Mouse (Mus musculus): ENCODE measurements around the gene Cyp8b1. TPM values are rescaled to one million over a fixed set of nuclear protein-coding genes. Genes with fewer than 3 reads are reported as not detected.

The Cyp8b1 gene
- total and polyA plus RNA-seq, 2 experiments from 2014 or later: not detected

- ATAC-seq (ENCODE audit: low FRiP score): peak; percentile 71
- H3K36me3 ChIP-seq (ENCODE audit: insufficient read depth, low read length): no peaks in the 10 kb centered on the region
- H3K27ac ChIP-seq (ENCODE audit: low read depth, low read length): peak overlapping the region; percentile 59; the same call in 1 of the 2 replicates
- H3K4me2 ChIP-seq (ENCODE audit: low read depth, low read length, poor library complexity, severe bottlenecking): peak overlapping the region; percentile 44
- no peaks in the 10 kb centered on the region for H3K9me3 ChIP-seq (ENCODE audit: low read length)
- peak; percentile 56 for DNase-seq (ENCODE audit: low spot score)
- TF ChIP-seq CTCF (IDR thresholded peaks at IDR 0.05): no peak
- 70% methylated on average over 1 of the region's 1 CpGs for WGBS
- peak overlapping the region; percentile 38; the same call in 1 of the 2 replicates for H3K4me3 ChIP-seq (ENCODE audit: low read depth, low read length)
- H3K27me3 ChIP-seq (ENCODE audit: insufficient read depth, low read length): no peaks in the 10 kb centered on the region
- no peaks in the 10 kb centered on the region for H3K4me1 ChIP-seq (ENCODE audit: insufficient read depth, low read length)
- no peak overlapping the region for H3K9ac ChIP-seq (replicated peaks; ENCODE audit: low read length, poor library complexity, severe bottlenecking)
Observed at GRCm38 (mm10) chr9:121936952-121937351, 20.8 kb upstream of the Cyp8b1 start.

GRCm38 (mm10) chr9:121934856-121935255, 18.8 kb upstream of the Cyp8b1 start:
- no peak overlapping the region for H3K4me3 ChIP-seq (ENCODE audit: low read depth, low read length)
- H3K9ac ChIP-seq (replicated peaks; ENCODE audit: low read length, poor library complexity, severe bottlenecking): no peak overlapping the region
- DNase-seq (ENCODE audit: low spot score): no peak
- TF ChIP-seq CTCF (IDR thresholded peaks at IDR 0.05): no peak
- H3K27ac ChIP-seq (ENCODE audit: low read depth, low read length): no peak overlapping the region
- WGBS: 86% methylated on average over 4 of the region's 4 CpGs
- no peak for ATAC-seq (ENCODE audit: low FRiP score)
- H3K4me2 ChIP-seq (ENCODE audit: low read depth, low read length, poor library complexity, severe bottlenecking): no peak overlapping the region
- H3K4me1 ChIP-seq (ENCODE audit: insufficient read depth, low read length): no peaks in the 10 kb centered on the region
- no peaks in the 10 kb centered on the region for H3K36me3 ChIP-seq (ENCODE audit: insufficient read depth, low read length)
- H3K9me3 ChIP-seq (ENCODE audit: low read length): no peaks in the 10 kb centered on the region
- H3K27me3 ChIP-seq (ENCODE audit: insufficient read depth, low read length): no peaks in the 10 kb centered on the region

- WGBS: 19% methylated on average over 2 of the region's 2 CpGs
- ATAC-seq (ENCODE audit: low FRiP score) (no peak), DNase-seq (ENCODE audit: low spot score) (peak; percentile 28)
- no peak overlapping the region for H3K9ac ChIP-seq (replicated peaks; ENCODE audit: low read length, poor library complexity, severe bottlenecking)
- no peak overlapping the region for H3K4me2 ChIP-seq (ENCODE audit: low read depth, low read length, poor library complexity, severe bottlenecking)
- no peaks in the 10 kb centered on the region for H3K36me3 ChIP-seq (ENCODE audit: insufficient read depth, low read length)
- H3K9me3 ChIP-seq (ENCODE audit: low read length): no peaks in the 10 kb centered on the region
- peak; percentile 91 for TF ChIP-seq CTCF (IDR thresholded peaks at IDR 0.05)
- H3K27ac ChIP-seq (ENCODE audit: low read depth, low read length): no peak overlapping the region
- H3K4me3 ChIP-seq (ENCODE audit: low read depth, low read length): no peak overlapping the region
- H3K4me1 ChIP-seq (ENCODE audit: insufficient read depth, low read length): no peaks in the 10 kb centered on the region
- no peaks in the 10 kb centered on the region; the same call in 1 of the 2 replicates for H3K27me3 ChIP-seq (ENCODE audit: insufficient read depth, low read length)
Observed at GRCm38 (mm10) chr9:121928498-121928897, 12.4 kb upstream of the Cyp8b1 start.

GRCm38 (mm10) chr9:121927721-121928120, 11.6 kb upstream of the Cyp8b1 start:
- ATAC-seq (ENCODE audit: low FRiP score): no peak
- Histone ChIP-seq H3K4me3 (ENCODE audit: low read depth, low read length) (no peak overlapping the region), H3K4me1 (ENCODE audit: insufficient read depth, low read length) (no peaks in the 10 kb centered on the region), H3K27me3 (ENCODE audit: insufficient read depth, low read length) (no peaks in the 10 kb centered on the region; the same call in 1 of the 2 replicates), H3K27ac (ENCODE audit: low read depth, low read length) (no peak overlapping the region), H3K4me2 (ENCODE audit: low read depth, low read length, poor library complexity, severe bottlenecking) (no peak overlapping the region), H3K9ac (replicated peaks; ENCODE audit: low read length, poor library complexity, severe bottlenecking) (no peak overlapping the region), H3K36me3 (ENCODE audit: insufficient read depth, low read length) (no peaks in the 10 kb centered on the region), H3K9me3 (ENCODE audit: low read length) (no peaks in the 10 kb centered on the region)
- DNase-seq (ENCODE audit: low spot score): no peak
- 83% methylated on average over 7 of the region's 7 CpGs for WGBS
- no peak for TF ChIP-seq CTCF (IDR thresholded peaks at IDR 0.05)

- ATAC-seq (ENCODE audit: low FRiP score): no peak
- no peaks in the 10 kb centered on the region for H3K9me3 ChIP-seq (ENCODE audit: low read length)
- no peak overlapping the region for H3K9ac ChIP-seq (replicated peaks; ENCODE audit: low read length, poor library complexity, severe bottlenecking)
- no peak overlapping the region for H3K4me3 ChIP-seq (ENCODE audit: low read depth, low read length)
- no peaks in the 10 kb centered on the region; the same call in 1 of the 2 replicates for H3K27me3 ChIP-seq (ENCODE audit: insufficient read depth, low read length)
- DNase-seq (ENCODE audit: low spot score): no peak
- no peak overlapping the region for H3K27ac ChIP-seq (ENCODE audit: low read depth, low read length)
- TF ChIP-seq CTCF (IDR thresholded peaks at IDR 0.05): no peak
- no peak overlapping the region for H3K4me2 ChIP-seq (ENCODE audit: low read depth, low read length, poor library complexity, severe bottlenecking)
- no peaks in the 10 kb centered on the region for H3K4me1 ChIP-seq (ENCODE audit: insufficient read depth, low read length)
- 63% methylated on average over 11 of the region's 11 CpGs for WGBS
- no peaks in the 10 kb centered on the region for H3K36me3 ChIP-seq (ENCODE audit: insufficient read depth, low read length)
Observed at GRCm38 (mm10) chr9:121926634-121927405, 10.7 kb upstream of the Cyp8b1 start.

GRCm38 (mm10) chr9:121925959-121926358, 9.9 kb upstream of the Cyp8b1 start:
- DNase-seq (ENCODE audit: low spot score) (no peak), ATAC-seq (ENCODE audit: low FRiP score) (no peak)
- Histone ChIP-seq H3K27me3 (ENCODE audit: insufficient read depth, low read length) (no peaks in the 10 kb centered on the region; the same call in 1 of the 2 replicates), H3K4me2 (ENCODE audit: low read depth, low read length, poor library complexity, severe bottlenecking) (no peak overlapping the region), H3K36me3 (ENCODE audit: insufficient read depth, low read length) (no peaks in the 10 kb centered on the region), H3K27ac (ENCODE audit: low read depth, low read length) (no peak overlapping the region), H3K4me1 (ENCODE audit: insufficient read depth, low read length) (no peaks in the 10 kb centered on the region), H3K4me3 (ENCODE audit: low read depth, low read length) (no peak overlapping the region), H3K9ac (replicated peaks; ENCODE audit: low read length, poor library complexity, severe bottlenecking) (no peak overlapping the region), H3K9me3 (ENCODE audit: low read length) (no peaks in the 10 kb centered on the region)
- TF ChIP-seq CTCF (IDR thresholded peaks at IDR 0.05): no peak
- WGBS: 81% methylated on average over 8 of the region's 8 CpGs

Data from midbrain, postnatal 0 days (tissue).